Mouse (Mus musculus): ENCODE data around the gene Best1. TPM values are rescaled to one million over a fixed set of nuclear protein-coding genes. Genes with fewer than 3 reads are reported as not detected.

Gene Best1
- polyA plus RNA-seq, 1 experiment from 2014 or later, result 2.3 TPM

GRCm38 (mm10) chr19:10041388-10042148, 40.1 kb upstream of the Best1 start, which contains the start of gene Fads3:
Gene Fads3, plus strand, starts transcription at chr19:10041569.
- H3K27me3 ChIP-seq (ENCODE audit: control insufficient read depth, insufficient read depth, low read length), result no peaks in the 10 kb centered on the region
- DNase-seq (ENCODE audit: low spot score) (peak; percentile 69), ATAC-seq (ENCODE audit: low FRiP score) (peak; percentile 90)
- peaks cover 20% of the 10 kb centered on the region for H3K4me1 ChIP-seq (replicated peaks; ENCODE audit: control insufficient read depth, insufficient read depth, low read length)
- peak within 1 kb of the TSS; percentile 73 for H3K4me3 ChIP-seq (replicated peaks; ENCODE audit: low read length)
- no peaks in the 10 kb centered on the region for H3K36me3 ChIP-seq (replicated peaks; ENCODE audit: control insufficient read depth, insufficient read depth)
- under 1% methylated on average over 66 of the region's 69 CpGs for WGBS
- H3K9me3 ChIP-seq (ENCODE audit: control insufficient read depth, low read length), result no peaks in the 10 kb centered on the region
- H3K27ac ChIP-seq, result peak within 1 kb of the TSS; percentile 50; the same call in 1 of the 2 replicates
- peak within 1 kb of the TSS; percentile 97 for H3K4me2 ChIP-seq (replicated peaks)
- H3K9ac ChIP-seq, result peak within 1 kb of the TSS; percentile 80

GRCm38 (mm10) chr19:10040866-10041387, 39.5 kb upstream of the Best1 start:
- Histone ChIP-seq H3K36me3 (replicated peaks; ENCODE audit: control insufficient read depth, insufficient read depth) (no peaks in the 10 kb centered on the region), H3K27ac (no peak overlapping the region; the same call in 1 of the 2 replicates), H3K27me3 (ENCODE audit: control insufficient read depth, insufficient read depth, low read length) (no peaks in the 10 kb centered on the region), H3K9me3 (ENCODE audit: control insufficient read depth, low read length) (no peaks in the 10 kb centered on the region), H3K4me1 (replicated peaks; ENCODE audit: control insufficient read depth, insufficient read depth, low read length) (peaks cover 20% of the 10 kb centered on the region), H3K4me2 (replicated peaks) (peak overlapping the region; percentile 97), H3K4me3 (replicated peaks; ENCODE audit: low read length) (peak overlapping the region; percentile 73), H3K9ac (peak overlapping the region; percentile 80)
- 4% methylated on average over 20 of the region's 20 CpGs for WGBS
- peak; percentile 1; the same call in 1 of the 2 replicates for ATAC-seq (ENCODE audit: low FRiP score)
- DNase-seq (ENCODE audit: low spot score), result no peak

- no peak overlapping the region for H3K4me3 ChIP-seq (replicated peaks; ENCODE audit: low read length)
- DNase-seq (ENCODE audit: low spot score) (no peak), ATAC-seq (ENCODE audit: low FRiP score) (no peak)
- no peak overlapping the region for H3K27ac ChIP-seq
- no peaks in the 10 kb centered on the region for H3K27me3 ChIP-seq (ENCODE audit: control insufficient read depth, insufficient read depth, low read length)
- no peaks in the 10 kb centered on the region for H3K36me3 ChIP-seq (replicated peaks; ENCODE audit: control insufficient read depth, insufficient read depth)
- no peaks in the 10 kb centered on the region for H3K9me3 ChIP-seq (ENCODE audit: control insufficient read depth, low read length)
- peaks cover 20% of the 10 kb centered on the region for H3K4me1 ChIP-seq (replicated peaks; ENCODE audit: control insufficient read depth, insufficient read depth, low read length)
- WGBS, result 88% methylated on average over 2 of the region's 2 CpGs
- H3K9ac ChIP-seq, result no peak overlapping the region
- no peak overlapping the region for H3K4me2 ChIP-seq (replicated peaks)
These were observed 38.2 kb upstream of the Best1 start for GRCm38 (mm10) chr19:10039615-10040014.

- Histone ChIP-seq H3K9ac (no peak overlapping the region), H3K4me2 (replicated peaks) (no peak overlapping the region), H3K4me1 (replicated peaks; ENCODE audit: control insufficient read depth, insufficient read depth, low read length) (peaks cover 20% of the 10 kb centered on the region), H3K27ac (no peak overlapping the region), H3K4me3 (replicated peaks; ENCODE audit: low read length) (no peak overlapping the region), H3K36me3 (replicated peaks; ENCODE audit: control insufficient read depth, insufficient read depth) (no peaks in the 10 kb centered on the region), H3K27me3 (ENCODE audit: control insufficient read depth, insufficient read depth, low read length) (no peaks in the 10 kb centered on the region), H3K9me3 (ENCODE audit: control insufficient read depth, low read length) (no peaks in the 10 kb centered on the region)
- no peak for ATAC-seq (ENCODE audit: low FRiP score)
- no peak for DNase-seq (ENCODE audit: low spot score)
- WGBS, result 18% methylated on average over 3 of the region's 3 CpGs
These were observed 37.5 kb upstream of the Best1 start for GRCm38 (mm10) chr19:10038910-10039309.

- ATAC-seq (ENCODE audit: low FRiP score) (no peak), DNase-seq (ENCODE audit: low spot score) (no peak)
- Histone ChIP-seq H3K4me3 (replicated peaks; ENCODE audit: low read length) (no peak overlapping the region), H3K4me1 (replicated peaks; ENCODE audit: control insufficient read depth, insufficient read depth, low read length) (peaks cover 20% of the 10 kb centered on the region), H3K9me3 (ENCODE audit: control insufficient read depth, low read length) (no peaks in the 10 kb centered on the region), H3K4me2 (replicated peaks) (no peak overlapping the region), H3K27me3 (ENCODE audit: control insufficient read depth, insufficient read depth, low read length) (no peaks in the 10 kb centered on the region), H3K36me3 (replicated peaks; ENCODE audit: control insufficient read depth, insufficient read depth) (no peaks in the 10 kb centered on the region), H3K27ac (no peak overlapping the region), H3K9ac (no peak overlapping the region)
- 86% methylated on average over 3 of the region's 3 CpGs for WGBS
These were observed 36.9 kb upstream of the Best1 start for GRCm38 (mm10) chr19:10038364-10038763.

GRCm38 (mm10) chr19:10037534-10037933, 36.1 kb upstream of the Best1 start:
- Histone ChIP-seq H3K9ac (no peak overlapping the region), H3K36me3 (replicated peaks; ENCODE audit: control insufficient read depth, insufficient read depth) (no peaks in the 10 kb centered on the region), H3K4me1 (replicated peaks; ENCODE audit: control insufficient read depth, insufficient read depth, low read length) (peaks cover 11% of the 10 kb centered on the region), H3K27me3 (ENCODE audit: control insufficient read depth, insufficient read depth, low read length) (no peaks in the 10 kb centered on the region), H3K9me3 (ENCODE audit: control insufficient read depth, low read length) (no peaks in the 10 kb centered on the region), H3K4me3 (replicated peaks; ENCODE audit: low read length) (no peak overlapping the region), H3K4me2 (replicated peaks) (no peak overlapping the region), H3K27ac (no peak overlapping the region)
- WGBS, result 60% methylated on average over 2 of the region's 2 CpGs
- no peak for ATAC-seq (ENCODE audit: low FRiP score)
- no peak for DNase-seq (ENCODE audit: low spot score)

GRCm38 (mm10) chr19:10034785-10035447, 33.5 kb upstream of the Best1 start:
- Histone ChIP-seq H3K4me3 (replicated peaks; ENCODE audit: low read length) (no peak overlapping the region), H3K4me1 (replicated peaks; ENCODE audit: control insufficient read depth, insufficient read depth, low read length) (no peaks in the 10 kb centered on the region), H3K9me3 (ENCODE audit: control insufficient read depth, low read length) (no peaks in the 10 kb centered on the region), H3K4me2 (replicated peaks) (no peak overlapping the region), H3K9ac (no peak overlapping the region), H3K36me3 (replicated peaks; ENCODE audit: control insufficient read depth, insufficient read depth) (no peaks in the 10 kb centered on the region), H3K27me3 (ENCODE audit: control insufficient read depth, insufficient read depth, low read length) (no peaks in the 10 kb centered on the region), H3K27ac (no peak overlapping the region)
- WGBS, result 71% methylated on average over 8 of the region's 8 CpGs
- DNase-seq (ENCODE audit: low spot score) (peak; percentile 77), ATAC-seq (ENCODE audit: low FRiP score) (peak; percentile 59; the same call in 1 of the 2 replicates)

GRCm38 (mm10) chr19:10034356-10034755, 32.9 kb upstream of the Best1 start:
- H3K36me3 ChIP-seq (replicated peaks; ENCODE audit: control insufficient read depth, insufficient read depth), result no peaks in the 10 kb centered on the region
- ATAC-seq (ENCODE audit: low FRiP score) (no peak), DNase-seq (ENCODE audit: low spot score) (no peak)
- H3K4me3 ChIP-seq (replicated peaks; ENCODE audit: low read length), result no peak overlapping the region
- WGBS, result 85% methylated on average over 5 of the region's 5 CpGs
- no peaks in the 10 kb centered on the region for H3K9me3 ChIP-seq (ENCODE audit: control insufficient read depth, low read length)
- no peaks in the 10 kb centered on the region for H3K27me3 ChIP-seq (ENCODE audit: control insufficient read depth, insufficient read depth, low read length)
- no peak overlapping the region for H3K9ac ChIP-seq
- no peak overlapping the region for H3K4me2 ChIP-seq (replicated peaks)
- no peaks in the 10 kb centered on the region for H3K4me1 ChIP-seq (replicated peaks; ENCODE audit: control insufficient read depth, insufficient read depth, low read length)
- no peak overlapping the region for H3K27ac ChIP-seq

- H3K4me3 ChIP-seq (replicated peaks; ENCODE audit: low read length), result no peak overlapping the region
- no peaks in the 10 kb centered on the region; the same call in 1 of the 2 replicates for H3K36me3 ChIP-seq (replicated peaks; ENCODE audit: control insufficient read depth, insufficient read depth)
- no peaks in the 10 kb centered on the region for H3K27me3 ChIP-seq (ENCODE audit: control insufficient read depth, insufficient read depth, low read length)
- no peak overlapping the region for H3K9ac ChIP-seq
- WGBS, result 32% methylated on average over 8 of the region's 8 CpGs
- H3K4me1 ChIP-seq (replicated peaks; ENCODE audit: control insufficient read depth, insufficient read depth, low read length), result no peaks in the 10 kb centered on the region
- ATAC-seq (ENCODE audit: low FRiP score) (peak; percentile 59; the same call in 1 of the 2 replicates), DNase-seq (ENCODE audit: low spot score) (peak; percentile 82)
- H3K27ac ChIP-seq, result no peak overlapping the region
- no peak overlapping the region for H3K4me2 ChIP-seq (replicated peaks)
- no peaks in the 10 kb centered on the region for H3K9me3 ChIP-seq (ENCODE audit: control insufficient read depth, low read length)
These were observed 32.0 kb upstream of the Best1 start for GRCm38 (mm10) chr19:10033211-10033973.

Measured in hindbrain, embryonic 14.5 days (tissue).